Mouse (Mus musculus): ENCODE data around the gene Nck2.

- TF ChIP-seq CTCF (IDR thresholded peaks at IDR 0.05; ENCODE audit: insufficient read depth, low read length) (no peak), POLR2A (IDR thresholded peaks at IDR 0.05; ENCODE audit: borderline replicate concordance, extremely low read depth, low read depth, low read length) (no peak)
Measured at GRCm38 (mm10) chr1:43462666-43463065, 18.3 kb downstream of the Nck2 start.

All from lung, adult 2 months (tissue).